Mouse (Mus musculus) liver, adult (tissue): ENCODE results near the gene Mfsd6l.

Experiments
- GATA4 ChIP-seq: IDR thresholded peaks from 2 replicates; pipeline ENCODE4 v1.6.1; 2014; ENCODE audit warnings: mild to moderate bottlenecking, low read length; ENCODE audit not compliant: insufficient replicate concordance

Gene Mfsd6l

DNA sequence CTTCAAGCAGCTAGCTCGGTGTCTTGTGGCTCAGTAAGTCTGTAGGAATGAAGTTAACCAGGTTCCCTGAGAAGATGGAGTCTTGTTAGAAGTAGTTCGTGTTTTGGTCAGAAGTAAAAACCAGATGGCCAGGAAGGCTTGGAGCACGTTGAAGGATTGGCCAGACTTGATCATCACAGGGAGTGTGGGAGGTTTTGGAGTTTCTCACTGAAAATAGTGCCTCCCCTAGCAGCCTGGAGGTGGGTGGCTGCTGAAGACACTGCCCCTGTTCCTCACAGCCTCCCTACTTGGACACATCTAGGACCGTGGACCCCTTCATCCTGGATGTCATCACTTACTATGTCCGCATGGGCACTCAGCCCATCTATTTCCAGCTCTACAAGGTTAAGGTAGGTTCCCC is 16.4 kb upstream of the Mfsd6l start:
- no peak for TF ChIP-seq GATA4

DNA sequence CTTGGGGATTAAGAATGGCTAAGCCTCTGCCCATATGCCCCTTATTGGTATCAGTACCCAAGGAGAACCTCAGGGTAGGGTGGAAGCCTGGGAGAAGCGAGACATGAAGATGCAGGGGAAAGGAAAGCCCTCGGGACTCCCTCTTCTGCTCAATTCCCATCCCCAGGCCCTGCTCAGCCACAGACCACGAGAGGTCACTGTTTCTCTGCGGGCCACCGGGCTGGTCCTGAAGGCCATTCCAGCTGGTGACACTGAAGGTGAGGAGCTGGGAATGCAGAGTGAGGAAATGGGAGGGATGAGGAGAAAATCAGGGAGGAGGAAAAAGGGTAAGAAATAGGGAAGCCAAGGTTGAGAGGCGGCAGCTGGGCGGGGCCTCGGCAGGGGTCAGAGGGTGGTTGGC is 11.4 kb upstream of the Mfsd6l start:
- TF ChIP-seq GATA4, result no peak

DNA sequence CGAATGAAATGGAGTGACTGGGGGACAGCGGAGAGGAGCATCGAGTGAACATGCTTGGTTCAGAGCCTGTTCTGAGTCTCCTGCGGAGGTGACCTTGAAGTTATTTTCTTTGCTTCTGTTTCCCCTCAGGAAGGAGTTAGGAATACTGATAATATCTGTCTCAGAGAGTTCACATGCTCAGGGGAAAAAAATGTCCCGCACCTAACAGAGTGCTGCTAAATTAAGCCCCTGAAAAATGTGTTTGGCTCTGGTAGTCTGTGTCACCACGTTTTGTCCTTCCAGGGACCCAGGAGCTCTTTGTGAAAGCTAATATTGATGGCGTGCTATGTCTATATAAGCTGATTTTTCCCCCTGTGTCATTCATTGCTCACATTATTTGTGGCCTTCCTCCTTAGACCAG is 10.8 kb upstream of the Mfsd6l start:
- TF ChIP-seq GATA4, result no peak

DNA sequence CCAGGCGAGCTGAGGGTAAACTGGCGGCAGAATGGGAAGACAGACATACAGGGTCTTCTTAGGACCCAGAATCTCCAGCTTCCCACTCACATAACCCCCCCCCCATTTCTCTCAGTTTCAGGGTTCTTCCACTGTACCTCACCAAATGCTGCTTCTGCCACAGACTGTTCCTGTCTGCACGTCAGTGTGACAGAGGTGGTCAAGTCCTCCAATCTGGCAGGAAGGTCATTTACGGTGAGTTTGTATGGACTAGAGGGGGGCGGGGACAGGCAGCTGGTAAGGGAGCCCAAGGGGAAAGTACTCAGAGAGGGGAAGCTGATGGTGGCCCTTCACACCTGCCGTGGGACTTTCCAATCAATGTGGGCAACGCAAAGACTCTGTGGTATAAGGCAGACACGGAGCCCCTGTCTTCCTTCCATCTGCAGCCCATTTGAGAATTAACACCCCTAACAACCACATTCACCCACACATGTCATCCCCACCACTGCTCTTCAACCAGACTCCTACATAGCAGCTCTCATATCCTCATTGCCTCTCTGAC is 10.2 kb upstream of the Mfsd6l start:
- no peak for TF ChIP-seq GATA4

DNA sequence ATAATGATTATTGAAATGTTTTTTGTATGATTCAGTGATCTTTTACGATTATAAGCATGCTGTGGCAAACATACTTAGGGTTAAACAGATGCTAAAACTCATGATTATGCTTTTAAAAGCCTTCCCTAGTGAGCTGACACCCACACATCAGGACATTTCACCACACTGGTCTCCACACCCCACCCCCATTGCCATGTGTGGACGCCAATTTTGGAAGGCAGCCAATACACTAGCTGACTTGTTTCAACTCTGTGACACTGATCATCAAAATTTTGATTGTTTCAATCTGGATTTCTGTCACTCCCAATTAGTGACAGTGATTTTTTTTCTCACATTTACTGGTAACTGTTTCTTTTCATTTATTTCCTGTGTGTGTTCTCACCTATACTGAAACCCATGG is 8.5 kb upstream of the Mfsd6l start:
- TF ChIP-seq GATA4, result no peak

DNA sequence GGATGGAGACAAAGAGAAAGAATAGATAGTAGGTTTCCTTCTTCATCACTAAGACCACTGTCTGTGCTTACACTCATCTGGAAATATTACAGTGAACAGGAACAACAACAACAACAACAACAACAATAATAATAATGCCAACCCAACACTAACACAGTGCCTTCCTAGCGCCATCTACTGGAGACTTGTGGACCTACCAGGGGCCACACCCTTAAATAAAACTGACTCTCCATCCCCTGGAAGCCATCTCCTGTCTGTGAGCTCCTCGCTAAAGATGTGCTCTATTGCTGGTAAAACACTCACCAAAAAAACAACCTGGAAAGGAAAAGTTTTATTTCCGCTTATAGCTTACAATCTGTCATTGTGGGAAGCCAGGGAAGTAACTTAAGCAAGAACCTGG is 6.4 kb upstream of the Mfsd6l start:
- TF ChIP-seq GATA4, result no peak

DNA sequence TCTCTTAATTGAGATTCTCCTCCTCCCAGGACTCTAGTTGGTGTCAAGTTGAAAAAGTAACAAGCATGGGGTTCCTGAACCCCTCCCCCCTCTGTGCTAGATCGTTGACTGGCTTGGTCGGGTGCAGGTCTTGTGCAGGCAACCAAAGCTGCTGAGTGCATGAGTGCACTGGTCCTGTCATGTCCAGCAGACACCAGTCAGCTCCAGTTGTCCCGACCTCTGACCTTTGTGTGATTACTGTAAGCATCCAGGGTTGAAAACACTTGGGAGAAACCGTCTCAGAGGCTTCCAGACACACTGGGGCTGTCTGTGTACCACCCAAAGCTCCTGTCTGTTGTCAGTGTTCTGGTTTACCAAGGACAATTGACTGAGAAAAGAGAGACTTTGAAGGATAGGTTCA is 5.6 kb upstream of the Mfsd6l start:
- TF ChIP-seq GATA4, result no peak

DNA sequence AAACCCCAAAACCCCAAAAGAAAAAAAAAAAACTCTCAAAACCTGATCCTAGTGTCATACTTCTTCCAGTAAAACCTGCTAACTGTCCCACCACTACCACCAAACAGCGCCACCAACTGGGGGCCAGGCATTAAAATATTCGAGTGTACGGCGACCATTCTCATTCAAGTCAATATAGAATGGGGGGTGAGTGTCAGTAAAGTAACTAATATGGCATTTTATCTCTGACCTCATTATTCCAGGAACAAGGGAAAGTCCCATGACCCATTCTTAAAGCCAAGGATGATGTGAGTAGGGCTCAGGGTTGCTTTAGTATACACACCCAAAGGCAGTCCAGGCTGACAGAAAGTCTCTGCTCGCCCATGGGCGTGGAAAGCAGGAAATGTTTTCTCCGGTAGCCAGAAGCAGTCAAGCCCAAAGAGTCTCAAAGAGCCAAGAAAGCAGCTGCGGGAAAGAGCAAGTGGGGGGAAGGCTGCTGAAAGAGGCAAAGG is 2.0 kb upstream of the Mfsd6l start:
- no peak for TF ChIP-seq GATA4

DNA sequence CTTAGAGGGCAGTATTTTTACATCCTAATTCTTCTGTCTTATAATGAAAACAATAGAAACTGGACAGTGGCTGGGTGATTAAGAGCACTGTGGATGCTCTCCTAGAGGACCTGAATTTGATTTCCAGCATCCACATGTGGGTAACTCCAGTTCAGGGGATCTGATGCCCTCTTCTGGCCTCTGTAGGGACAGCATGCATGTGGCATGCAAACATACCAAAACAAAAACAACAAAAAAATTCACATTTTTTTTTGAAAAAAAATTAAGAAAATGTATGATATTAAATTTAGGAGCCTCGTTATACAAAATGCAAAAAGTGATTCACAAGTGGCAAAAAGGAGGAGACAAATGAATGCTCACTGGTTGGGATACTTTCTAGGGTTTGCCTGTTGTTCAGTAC is 3.6 kb downstream of the Mfsd6l start:
- TF ChIP-seq GATA4, result no peak

DNA sequence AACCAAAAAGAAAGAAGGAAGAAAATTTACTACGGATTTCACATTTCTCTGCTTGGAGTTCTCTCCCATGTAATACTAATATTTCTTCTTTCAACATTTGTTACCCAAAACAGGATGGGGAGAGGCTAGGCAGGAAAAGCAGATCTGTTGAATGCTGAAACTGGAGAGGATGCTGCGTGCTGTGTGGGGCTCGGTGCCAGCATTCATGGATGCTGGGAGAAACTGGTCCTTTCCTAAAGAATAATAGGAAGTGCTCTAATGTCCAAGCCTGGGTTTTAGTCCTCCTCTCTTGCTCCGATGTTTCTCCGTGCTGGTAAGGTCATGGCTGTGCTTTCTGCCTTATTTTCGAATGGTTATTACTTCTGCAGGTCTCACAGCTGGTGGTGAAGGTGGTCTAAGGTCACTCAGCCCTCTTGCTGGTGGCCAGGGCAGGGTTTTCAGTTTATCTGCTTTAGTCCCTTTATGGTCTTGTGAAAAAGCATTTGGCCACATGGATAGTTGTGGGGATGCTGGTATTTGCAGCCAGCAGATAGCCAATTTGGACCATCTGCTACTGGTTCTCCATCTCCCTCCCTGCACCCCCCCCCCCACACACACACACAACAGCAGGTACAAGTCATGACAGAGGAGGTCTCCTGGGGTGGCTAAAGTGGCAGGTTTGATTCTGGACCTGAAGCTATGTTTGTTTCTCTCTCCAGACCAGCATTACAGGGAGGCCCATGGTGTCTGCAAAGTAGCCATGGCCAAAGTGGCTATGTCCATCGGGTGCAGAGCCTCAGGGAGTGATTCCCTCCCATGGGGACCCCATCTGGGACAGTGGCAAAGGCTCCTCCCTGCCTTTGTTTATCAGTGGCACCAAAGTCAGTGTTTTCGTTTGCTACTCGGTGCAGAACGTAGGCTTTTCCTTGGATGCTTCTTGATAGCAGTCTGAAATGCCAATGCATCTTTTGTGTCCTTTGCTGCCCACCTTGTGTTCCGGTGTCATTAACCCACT is 6.3 kb downstream of the Mfsd6l start:
- TF ChIP-seq GATA4, result no peak

DNA sequence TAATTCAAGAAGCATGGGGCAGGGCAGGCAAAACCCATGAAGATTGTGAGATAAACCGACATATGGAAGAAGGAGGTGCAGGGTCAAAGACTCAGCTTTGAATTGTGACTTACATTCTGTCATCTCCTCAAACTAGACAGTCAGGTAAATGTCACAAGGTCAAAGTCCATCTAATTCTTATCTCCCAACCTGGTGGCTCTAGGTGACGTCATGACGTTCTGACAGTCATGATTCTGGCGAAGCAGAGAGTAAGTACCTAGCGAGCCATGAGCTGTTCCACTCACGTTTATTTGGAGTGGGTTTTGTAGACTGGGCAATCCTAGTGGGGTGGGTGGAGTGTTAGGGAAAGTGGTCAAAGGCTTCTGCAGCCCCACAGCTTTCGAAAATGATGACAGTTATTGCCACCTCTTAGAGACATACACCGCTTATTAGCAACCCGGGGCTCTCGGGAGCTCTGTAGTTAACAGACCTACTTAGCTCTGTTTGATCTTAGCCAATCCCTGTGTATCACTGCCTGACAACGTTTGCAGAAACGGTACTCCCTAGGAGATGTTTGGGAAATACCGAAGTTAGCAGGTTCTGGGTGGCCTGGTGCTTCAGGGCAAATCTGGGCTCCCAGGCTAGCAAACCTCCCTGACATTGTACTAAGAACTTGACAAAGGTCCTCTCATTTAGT is 8.5 kb downstream of the Mfsd6l start:
- no peak for TF ChIP-seq GATA4

DNA sequence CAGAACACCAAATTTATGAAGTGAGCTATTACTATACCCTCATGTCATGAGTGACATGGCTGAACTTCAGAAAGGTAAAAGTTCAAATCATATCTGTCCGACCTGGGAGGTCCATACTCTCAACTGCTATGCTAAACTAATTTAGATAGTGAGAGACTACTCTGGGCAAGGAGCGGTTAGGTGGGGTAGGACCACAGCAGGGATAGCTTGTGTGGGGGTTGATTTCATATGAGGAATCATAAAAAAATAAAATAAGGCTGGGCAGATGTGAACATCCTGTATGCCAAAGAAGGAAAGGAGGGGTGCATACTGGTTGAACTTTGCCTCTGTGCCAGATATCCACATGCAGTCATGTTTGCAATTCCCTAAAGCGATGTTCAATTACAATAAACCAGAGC is 9.0 kb downstream of the Mfsd6l start:
- TF ChIP-seq GATA4, result no peak

DNA sequence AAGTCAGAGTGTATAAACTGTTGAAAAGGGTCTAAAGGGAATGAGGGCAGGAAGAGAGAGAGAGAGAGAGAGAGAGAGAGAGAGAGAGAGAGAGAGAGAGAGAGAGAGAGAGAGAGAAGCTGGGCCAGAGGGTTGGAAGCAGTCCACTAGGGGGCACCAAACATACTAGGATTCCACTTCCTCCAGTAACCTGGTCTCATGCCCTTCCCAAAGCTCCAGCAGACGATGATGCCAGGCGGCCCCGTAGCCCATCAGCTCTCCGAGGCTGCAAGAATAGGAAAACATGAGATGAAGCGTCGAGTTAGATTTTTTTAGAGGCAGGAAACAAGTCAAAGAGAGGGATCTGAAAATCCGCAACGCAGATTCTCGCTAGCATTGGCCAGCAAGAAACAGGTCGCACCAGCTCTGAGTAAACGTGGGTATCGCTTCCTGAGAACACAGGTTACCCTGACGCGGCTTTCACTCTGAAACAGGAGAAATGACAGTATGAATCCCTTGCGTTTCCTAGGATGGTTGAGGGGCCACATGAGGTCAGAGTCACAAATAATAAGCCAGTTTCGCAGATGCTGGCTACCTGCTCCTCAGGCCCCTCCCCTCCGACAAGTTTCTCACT is 10.6 kb downstream of the Mfsd6l start:
- no peak for TF ChIP-seq GATA4

DNA sequence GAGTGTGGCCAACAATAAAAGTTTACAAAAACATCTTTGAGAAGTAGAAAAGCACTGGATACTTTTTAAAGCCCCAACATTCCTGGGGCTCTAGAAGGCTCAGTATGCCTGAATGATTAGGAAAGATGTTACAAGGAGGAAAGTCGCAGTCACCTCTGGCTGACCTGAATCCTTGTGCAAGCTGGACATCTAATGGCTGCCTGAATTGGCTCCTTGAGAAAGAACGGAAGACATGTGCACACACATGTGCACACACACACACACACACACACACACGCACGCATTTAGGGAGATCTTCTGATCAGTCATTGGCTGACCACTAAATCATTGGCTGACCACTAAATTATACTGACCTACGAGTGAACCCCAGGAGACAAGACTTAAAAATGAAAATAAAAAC is 14.9 kb downstream of the Mfsd6l start:
- no peak for TF ChIP-seq GATA4

DNA sequence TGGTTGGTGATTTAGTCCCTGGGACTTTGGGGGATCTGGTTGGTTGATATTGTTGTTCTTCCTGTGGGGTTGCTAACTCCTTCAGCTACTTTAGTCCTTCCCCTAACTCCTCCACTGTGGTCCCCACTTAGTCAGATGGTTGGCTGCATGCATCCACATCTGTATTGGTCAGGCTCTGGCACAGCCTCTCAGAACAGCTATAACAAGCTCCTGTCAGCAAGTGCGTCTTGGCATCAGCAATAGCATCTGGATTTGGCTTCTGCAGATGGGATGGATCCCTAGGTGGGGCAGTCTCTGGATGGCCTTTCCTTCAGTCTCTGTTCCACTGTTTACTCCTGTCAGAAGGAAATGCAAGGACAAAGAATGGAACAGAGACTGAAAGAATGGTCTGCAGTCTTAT is 21.1 kb downstream of the Mfsd6l start:
- TF ChIP-seq GATA4, result no peak
